Mouse (Mus musculus): ENCODE measurements around the gene Riox2.
A peak's percentile ranks its signal among the peaks of the same experiment; 100 is the strongest.

Gene Riox2

DNA sequence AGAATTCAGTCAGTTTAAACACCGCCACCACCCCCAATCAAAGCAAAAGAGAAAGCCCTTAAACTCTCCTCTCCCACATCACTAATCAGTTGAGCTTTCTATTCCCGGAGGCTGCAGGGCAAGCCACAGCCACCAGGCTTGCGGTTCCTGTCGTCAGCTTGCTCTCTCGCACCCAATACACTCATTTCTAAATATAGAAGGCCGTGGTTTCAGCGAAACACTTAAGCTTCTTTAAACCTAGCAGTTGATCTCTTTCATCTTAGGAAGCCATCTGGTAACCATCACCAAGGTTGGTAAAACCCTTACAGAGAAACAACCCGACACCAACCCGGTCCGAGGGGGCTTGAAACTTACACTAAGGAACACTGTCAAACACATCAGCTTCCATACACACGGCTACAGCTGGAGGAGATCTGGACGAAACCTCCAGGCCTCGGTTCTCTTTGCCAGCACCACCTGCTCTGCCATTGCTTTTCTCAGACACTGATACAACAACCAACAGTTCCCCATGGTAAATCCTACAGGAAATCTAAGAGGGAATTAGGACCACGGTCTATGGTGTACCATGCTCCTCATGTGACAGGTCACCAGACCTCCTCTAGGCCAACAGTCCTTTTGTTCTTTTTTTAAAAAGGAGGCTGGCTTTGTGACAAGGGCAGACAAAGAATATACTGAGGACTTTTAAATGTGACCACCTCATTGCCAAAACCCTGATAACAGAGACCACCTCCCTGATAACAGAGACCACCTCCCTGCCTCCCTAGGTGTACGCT, 46.1 kb downstream of the Riox2 start:
- peak; percentile 47 for DNase-seq (ENCODE audit: low read depth, low spot score)

DNA sequence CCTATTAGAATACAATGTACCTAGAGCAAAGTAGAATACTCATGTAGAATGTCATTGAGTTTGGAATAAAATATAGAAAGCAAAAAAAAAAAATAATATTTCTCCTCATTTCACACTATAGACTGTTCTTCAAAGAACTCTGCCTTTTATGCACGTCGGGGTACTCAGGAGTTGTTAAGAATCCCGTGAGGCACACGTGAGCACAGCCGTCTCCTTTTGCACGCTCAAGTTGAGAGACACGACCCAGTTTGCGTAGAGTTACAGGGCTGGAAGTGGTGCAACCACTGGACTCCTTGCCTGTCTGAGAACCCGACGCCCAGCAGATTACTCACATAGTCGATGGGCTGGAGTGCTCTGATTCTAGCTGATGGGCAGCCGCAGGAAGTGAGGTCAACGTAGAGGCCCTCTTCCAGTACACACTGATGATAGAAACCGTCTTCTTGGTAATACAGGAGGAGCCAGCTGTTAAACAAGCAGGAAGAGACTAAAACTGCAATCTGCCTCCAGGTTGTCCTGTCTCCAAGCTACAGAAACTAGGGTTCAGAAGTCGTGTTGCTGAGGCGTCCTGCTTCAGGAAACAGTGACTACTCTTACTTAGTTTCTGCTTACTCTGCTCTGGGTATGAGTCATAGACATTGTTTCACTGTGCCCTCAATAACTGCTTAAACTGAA, 50.3 kb downstream of the Riox2 start:
- no peak for DNase-seq (ENCODE audit: low read depth, low spot score)

DNA sequence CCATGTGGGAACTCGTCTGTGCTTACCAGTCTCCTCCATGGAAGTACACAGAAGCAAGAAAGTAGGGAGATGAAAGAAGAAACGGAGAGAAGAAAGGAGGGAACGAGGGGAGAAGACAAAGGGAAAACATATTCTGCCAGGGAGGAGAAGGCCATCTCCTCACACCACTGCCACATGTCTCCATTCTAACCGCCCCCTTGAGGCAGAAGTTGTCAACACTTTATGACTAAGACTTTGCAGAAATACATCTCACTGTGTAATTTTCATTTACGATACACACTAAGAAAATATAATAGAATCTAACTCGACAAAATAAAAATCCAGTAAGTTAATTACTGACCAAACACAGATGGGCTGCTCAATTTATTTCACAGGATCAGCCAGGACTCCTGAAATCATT, 55.4 kb downstream of the Riox2 start:
- DNase-seq (ENCODE audit: low read depth, low spot score): no peak

DNA sequence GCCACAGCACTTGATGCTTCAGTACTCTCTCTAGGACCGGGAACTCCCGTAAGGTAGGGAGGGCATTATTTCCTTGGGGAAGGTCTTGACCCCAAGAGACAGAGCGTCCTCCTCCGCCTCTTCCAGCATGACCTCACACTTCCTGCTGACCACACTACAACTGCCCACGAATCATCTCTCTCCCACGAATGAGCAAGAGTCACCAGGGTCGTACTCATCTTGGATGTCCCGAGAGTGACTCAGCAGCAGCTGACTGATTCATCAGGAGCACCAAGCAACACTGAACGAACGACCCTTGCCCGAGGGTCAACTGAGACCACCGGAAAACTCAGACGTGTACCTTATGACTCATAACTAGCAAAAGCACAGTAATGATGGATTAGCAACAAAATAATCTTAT, 58.0 kb downstream of the Riox2 start:
- DNase-seq (ENCODE audit: low read depth, low spot score): no peak

DNA sequence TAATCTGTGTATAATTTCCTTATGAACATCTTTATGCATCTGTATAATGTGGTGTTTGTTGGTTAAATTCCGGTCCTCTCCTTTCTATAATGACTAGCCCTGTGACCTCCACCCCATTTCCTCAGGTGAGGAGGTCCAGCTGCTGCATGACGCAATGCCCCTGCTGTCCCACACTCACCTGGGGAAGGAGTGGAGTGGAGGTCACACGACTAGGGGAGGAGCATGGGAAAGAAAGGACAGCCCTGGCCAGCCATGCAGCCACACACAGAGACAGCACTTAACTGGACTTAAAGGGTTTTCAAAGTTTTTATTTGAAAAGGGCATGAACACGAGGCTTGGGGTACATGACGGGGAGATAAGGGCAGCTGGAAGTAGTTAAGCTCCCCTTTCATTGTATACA, 59.7 kb downstream of the Riox2 start:
- no peak for DNase-seq (ENCODE audit: low read depth, low spot score)

DNA sequence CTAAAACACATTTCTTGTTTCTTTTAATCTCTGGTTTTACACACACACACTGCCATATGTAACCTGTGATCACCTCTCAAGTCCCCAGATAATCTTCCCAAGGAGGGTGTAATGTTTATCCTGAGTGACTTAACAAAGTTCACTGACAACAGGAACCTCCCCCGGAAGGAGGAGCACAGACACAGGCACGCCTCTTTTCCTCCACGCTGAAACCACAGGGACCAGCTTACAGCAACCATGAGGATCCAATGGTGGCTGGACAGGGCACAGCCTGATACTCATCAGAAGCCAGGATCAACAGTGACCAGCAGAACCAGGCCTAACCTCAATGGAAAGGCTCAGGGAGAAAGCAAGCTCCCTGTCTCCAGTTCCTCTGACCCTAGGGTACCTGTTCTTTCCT, 61.0 kb downstream of the Riox2 start:
- no peak for DNase-seq (ENCODE audit: low read depth, low spot score)

DNA sequence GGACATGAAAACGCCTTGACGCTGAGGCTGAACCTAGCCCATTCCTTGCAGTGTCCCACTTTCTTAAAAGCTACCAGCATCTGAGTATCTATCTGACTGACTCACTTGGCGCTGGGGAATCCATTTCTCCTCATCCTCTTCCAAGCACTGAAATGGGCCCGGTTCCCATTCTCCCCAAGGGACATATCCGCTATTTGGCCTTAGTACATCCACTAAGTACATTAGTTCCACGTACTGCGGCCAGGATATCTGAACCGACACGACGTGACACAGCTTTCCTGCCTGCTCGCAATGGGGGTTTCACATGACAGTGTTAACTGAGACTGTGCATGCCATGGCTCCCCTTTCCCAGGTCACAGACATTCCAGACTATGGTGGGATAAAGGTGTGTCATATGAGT, 62.8 kb downstream of the Riox2 start:
- no peak for DNase-seq (ENCODE audit: low read depth, low spot score)

DNA sequence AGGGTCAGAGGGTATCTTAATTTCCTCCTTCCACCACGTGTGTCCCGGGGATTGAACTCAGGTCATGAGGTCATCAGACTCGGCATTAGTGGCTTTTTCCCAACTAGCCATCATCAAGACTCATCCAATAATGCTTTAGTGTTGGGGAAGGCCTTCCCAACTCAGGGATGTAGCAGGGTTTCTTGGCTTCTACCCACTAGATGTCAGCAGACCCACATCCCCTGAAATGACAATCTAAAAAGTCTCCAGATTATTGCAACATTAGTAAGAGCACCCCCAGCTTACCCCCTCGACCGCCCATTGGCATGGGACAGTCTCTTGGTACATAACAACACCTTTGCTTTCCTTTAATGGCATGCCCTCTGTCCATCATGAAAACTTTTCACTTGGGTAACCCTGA, 64.1 kb downstream of the Riox2 start:
- DNase-seq (ENCODE audit: low read depth, low spot score): no peak

DNA sequence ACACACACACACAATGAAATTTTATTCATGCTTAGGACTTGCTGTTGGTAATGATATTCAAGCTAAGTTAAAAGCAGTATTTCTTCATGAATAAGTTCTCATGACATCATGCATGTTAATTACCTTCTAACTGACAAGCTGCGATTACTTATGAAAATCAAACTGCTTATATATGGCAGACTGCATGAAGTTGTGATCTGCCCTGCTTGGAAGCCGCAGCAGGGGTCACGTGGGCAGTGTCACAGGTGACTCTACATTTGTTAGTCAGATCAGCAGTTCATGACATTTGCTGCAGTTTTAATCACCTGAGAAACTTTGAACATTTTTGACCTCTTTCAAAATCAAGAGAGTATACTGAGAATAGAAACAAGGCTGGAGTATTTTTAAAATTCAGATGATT, 69.4 kb downstream of the Riox2 start:
- no peak for DNase-seq (ENCODE audit: low read depth, low spot score)

DNA sequence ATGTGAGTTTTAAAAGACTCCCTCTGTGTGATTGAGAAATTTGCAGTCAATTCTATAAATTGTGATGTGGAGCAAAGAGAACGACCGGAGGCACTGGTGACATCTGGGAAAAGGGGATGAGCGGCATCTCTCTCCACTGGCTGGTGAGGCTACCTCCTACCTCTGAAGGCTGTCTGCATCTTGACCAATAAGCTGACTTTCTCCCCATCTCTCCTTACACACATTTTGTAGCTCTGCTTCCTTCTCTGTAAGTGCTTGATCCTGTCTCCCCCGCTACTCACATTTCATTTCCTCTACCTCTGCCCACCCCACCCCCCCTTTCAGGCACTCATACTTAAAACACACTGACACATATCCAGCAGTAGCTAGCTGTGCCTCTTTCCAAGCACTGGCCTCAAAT, 69.8 kb downstream of the Riox2 start:
- DNase-seq (ENCODE audit: low read depth, low spot score): no peak
